Mouse (Mus musculus): ENCODE results near the gene Hoxa4.

Hoxa4 gene

DNA sequence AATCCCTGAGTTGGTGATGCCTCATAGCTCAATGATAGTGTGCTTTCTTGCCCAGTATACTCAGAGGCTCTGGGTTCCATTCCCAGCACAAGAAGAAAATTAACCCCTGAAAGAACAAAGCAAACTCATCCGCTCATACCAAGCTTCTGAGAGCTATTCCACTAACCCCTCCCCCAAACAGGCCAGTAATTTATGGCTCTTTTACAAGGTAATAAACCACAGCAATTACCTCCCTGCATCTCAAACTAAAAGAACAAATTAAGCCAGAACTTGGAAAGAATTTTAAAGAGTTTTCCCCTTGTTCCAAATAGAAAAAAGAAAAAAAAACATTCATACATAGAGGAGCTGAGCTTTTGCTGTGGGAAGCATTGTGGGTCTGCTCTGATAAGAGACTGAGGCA, 8.8 kb downstream of the Hoxa4 start:
- POLR2A ChIA-PET: interaction anchor here in 1 of 4 experiments (0.6 to 3.1 kb wide), 3 partner anchors 9 to 42 kb away, joined by 4 to 18 read pairs (median 4); no protein-coding TSS in a partner anchor

DNA sequence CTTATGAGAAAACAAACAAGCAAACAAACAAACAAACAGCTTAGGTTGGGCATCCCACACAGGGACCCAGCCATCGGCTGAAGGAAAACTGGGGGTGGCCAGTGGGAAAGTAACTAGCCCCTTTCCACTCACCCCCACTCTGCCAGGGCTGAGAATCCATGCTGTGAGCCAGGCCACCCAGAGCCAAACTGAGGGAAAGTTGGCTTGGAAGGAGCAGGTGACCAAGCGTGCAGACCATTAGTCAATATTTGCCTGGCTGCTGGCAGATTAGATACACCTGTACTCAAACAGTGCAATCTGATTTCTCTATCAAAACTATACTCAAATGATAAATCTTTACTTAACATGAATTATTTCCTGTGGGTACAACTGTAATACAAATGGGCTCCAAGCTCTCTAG, 9.5 kb downstream of the Hoxa4 start:
- CTCF ChIA-PET: no interaction called here
- POLR2A ChIA-PET: interaction anchor here in 1 of 4 experiments (1.5 kb wide), 1 partner anchor 43 kb away, joined by 4 read pairs; no protein-coding TSS in a partner anchor

More for the DNA sequence above, 8.8 kb downstream of the Hoxa4 start:
- CTCF ChIA-PET: interaction anchor here in 1 of 4 experiments (0.7 kb wide), 1 partner anchor 16 kb away, joined by 3 read pairs; no protein-coding TSS in a partner anchor

DNA sequence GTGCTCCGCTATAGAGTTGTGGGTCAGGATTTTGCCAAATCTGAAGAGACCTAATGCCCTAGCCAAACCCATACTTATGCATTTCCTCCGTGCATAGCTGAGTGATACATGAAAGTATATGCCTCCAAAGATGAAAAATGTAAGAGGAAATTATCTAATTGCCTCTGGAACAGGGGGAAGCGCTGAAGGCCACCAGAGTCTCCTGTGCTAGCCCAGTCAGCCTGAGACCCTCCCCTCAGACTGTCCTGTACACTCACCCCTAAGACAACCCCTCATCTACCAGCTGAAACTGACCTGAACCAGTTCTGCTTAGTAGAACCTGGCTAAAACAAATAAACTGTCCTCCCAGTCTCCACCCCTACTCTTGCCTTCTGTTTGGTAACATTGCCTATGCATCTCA, 10.8 kb downstream of the Hoxa4 start:
- CTCF ChIA-PET: no interaction called here
- POLR2A ChIA-PET: interaction anchor here in 1 of 4 experiments (0.7 kb wide), 1 partner anchor 21 kb away, joined by 3 read pairs; no protein-coding TSS in a partner anchor

DNA sequence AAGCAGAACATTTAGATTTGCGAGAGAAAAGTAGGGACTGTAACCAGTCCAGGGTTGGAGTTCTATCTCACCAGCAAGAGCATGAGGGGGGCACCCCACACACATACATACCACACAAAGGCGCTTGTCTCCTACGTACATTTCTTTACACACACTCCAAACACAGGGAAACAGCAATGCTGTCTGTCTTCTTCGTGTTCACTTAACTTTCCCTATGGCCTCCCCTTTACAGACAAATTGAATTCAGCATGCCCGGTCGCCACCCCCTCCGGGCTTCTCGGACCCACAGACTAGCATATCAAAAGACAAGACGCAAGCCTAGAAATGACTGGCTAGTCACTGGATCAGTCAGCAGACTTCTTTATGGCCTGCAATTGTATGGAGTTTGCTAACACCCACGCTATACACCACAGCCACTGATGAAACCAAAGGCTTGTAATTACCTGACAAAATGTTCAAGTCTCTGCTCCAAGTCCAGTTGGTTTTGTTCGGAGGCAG, 11.3 kb downstream of the Hoxa4 start:
- ChIA-PET POLR2A (interaction anchor here in 1 of 4 experiments (9.7 kb wide), 1 partner anchor 20 kb away, joined by 75 read pairs; the partner anchor contains the start of gene Hoxa1), CTCF (no interaction called here)

DNA sequence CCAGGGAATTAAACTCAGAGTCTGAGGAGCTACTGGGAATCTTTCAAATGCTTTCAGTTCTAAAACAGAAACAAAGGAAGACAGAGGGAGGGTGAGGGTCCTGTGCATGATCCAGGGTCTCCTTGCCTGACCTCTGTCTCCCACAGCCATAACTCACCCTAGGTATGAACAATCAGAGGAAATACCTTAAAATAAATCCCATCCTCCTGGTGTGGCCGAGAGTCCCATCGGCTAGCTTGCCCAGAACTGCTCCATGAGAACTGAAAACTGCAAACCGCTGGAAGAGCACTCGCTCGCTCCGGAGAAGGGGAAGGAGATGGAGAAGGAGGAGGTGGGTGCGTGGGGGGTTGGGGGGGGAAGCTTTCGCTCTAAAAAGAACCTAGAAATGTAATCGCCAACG, 11.9 kb downstream of the Hoxa4 start:
- ChIA-PET POLR2A (interaction anchor here in 2 of 4 experiments (0.7 to 9.7 kb wide), 3 partner anchors 12 to 19 kb away, joined by 3 to 75 read pairs (median 17); partner anchors contain the start of genes Hoxa1 (in 1 of the 2) and Hoxa4 (in 1 of the 2)), CTCF (no interaction called here)

DNA sequence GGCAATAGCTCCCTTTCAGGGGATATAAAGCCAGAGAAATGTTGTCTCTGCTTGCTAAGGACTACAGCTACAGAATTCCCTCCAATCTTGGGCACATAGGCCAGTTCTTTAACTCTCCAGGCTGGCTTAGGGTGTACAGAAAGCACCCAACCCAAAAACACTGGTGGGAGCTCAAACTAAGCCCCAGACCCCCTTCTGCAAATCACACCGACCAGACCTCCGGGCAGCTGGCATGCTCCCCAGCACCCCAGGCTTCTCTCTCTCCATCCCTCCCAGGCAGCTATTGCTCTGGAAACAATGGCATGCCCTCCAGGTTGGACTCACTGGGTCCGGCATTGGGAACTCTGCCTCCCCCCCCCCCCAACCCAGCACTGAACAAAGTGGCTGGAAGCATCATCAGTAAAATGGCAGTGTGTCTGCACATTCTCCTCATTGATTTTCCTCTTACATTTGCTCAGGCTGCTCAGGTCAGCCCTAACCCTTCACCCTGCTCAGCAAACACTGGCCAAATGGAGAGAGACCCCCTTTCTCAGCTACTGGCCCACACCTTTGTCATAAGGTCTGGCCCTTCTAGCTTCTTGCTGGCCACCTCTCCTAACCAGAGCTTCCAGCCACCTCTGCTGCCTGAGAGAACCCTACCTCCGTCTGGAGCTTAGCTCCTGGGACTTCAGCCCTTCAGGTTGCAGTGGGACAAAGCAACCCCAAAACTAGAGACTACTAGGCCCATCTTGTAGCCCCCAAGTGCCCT, 12.5 kb downstream of the Hoxa4 start:
- POLR2A ChIA-PET: interaction anchor here in 2 of 4 experiments (0.7 to 9.7 kb wide), 4 partner anchors 12 to 145 kb away, joined by 3 to 75 read pairs (median 10); partner anchors contain the start of genes Hoxa1 (in 1 of the 2) and Hoxa4 (in 1 of the 2)
- CTCF ChIA-PET: interaction anchor here in 2 of 4 experiments (1.0 to 1.2 kb wide), 2 partner anchors 43 to 134 kb away, joined by 3 read pairs; partner anchors contain the start of gene Hoxa7 (in 1 of the 2)

DNA sequence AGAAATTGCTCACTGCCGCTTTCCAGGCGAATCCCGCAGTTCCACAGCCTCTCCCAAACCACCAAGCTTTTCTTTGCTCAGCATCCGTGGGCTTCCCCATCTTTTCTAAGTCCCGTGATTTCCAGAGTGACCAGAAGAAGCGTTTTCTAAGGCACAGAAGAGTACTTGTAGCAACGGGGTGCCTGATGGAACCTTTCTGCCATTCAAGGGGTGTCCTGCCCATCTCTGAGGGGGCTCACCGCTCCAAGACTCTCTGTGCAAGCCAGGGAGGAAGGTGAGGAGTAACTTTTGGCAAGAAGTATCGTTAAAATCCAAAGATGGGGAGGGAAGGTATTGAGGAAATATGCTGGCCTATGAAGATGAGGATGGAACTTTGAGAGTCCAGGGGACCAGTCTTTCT, 13.7 kb downstream of the Hoxa4 start:
- ChIA-PET CTCF (interaction anchor here in 2 of 4 experiments (0.5 to 1.3 kb wide), 3 partner anchors 27 to 63 kb away, joined by 3 to 5 read pairs (median 4); partner anchors contain the start of gene Hoxa10 (in 2 of the 2)), POLR2A (interaction anchor here in 2 of 4 experiments (0.7 to 9.7 kb wide), 9 partner anchors 10 to 70 kb away, joined by 3 to 75 read pairs (median 4); partner anchors contain the start of genes Gm28308 (in 1 of the 2), Hoxa1 (in 1 of the 2), Hoxa3 (in 1 of the 2) and Hoxa4 (in 1 of the 2))

DNA sequence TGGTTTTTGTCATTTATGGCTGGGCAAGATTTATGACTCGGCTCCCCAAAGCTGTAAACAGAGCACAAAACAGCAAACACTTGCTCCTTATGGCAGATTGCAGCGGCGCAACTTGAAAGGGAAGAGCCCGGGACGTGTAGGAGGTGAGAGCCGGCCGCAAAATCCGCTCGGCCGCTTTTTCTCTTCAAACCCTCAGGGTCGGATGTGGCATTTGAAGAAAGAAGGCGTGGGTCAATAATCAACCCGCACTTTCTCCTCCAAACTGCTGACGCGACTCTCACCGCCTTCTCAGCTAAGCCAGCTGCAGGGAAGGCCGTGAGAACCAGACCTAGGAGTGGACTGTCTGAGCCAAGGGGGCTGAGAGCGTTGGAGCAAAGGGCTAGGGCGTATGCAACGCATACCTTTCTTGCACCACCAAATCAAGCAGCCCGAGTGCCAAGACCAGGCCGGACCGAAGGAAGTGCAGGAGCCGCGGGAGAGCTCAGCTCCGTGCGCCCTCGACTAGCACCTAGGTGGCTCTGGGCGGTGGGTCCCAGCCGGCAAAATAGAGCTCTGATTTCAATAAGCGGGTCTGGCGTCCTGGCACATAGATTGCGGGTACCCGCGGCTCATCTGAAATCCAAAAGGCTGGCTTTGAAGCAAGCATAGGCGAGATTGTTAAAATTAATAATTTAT, 14.4 kb downstream of the Hoxa4 start, which contains the start of gene 5730596B20Rik:
Gene 5730596B20Rik, plus strand, starts transcription at position 438 of the 675 bp plus-strand sequence.
- ChIA-PET CTCF (interaction anchor here in 2 of 4 experiments (0.7 to 1.3 kb wide), 3 partner anchors 28 to 63 kb away, joined by 3 to 4 read pairs (median 4); partner anchors contain the start of gene Hoxa10 (in 1 of the 2)), POLR2A (interaction anchor here in 2 of 4 experiments (0.5 to 9.7 kb wide), 12 partner anchors 9 to 786 kb away, joined by 3 to 75 read pairs (median 4); partner anchors contain the start of genes Gm28308 (in 1 of the 2), Hoxa1 (in 1 of the 2), Hoxa3 (in 1 of the 2) and Hoxa4 (in 1 of the 2))

DNA sequence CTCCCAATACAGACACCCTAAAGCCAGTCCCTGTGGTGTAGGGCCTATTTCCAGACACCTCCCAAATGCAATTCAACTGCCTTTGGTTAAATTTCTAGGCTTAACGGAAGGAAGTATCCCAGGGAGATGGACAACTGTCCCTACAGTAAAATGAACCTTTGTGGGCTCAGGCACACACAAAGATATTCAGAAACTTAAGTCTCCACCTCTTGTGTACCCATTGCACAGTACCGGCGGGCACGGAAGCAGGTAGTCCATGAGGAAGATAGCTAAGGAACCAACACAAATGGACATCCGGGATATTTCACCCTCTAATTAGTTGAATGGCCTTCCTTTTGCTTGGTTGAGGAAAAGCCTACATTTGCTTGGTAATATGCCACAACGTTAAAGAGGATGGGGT, 15.2 kb downstream of the Hoxa4 start:
- POLR2A ChIA-PET: interaction anchor here in 3 of 4 experiments (0.6 to 9.7 kb wide), 11 partner anchors 13 to 969 kb away, joined by 3 to 75 read pairs (median 3); partner anchors contain the start of genes Hoxa1 (in 1 of the 3) and Hoxa4 (in 1 of the 3)
- CTCF ChIA-PET: interaction anchor here in 2 of 4 experiments (0.7 to 1.3 kb wide), 2 partner anchors 35 to 64 kb away, joined by 3 to 4 read pairs; partner anchors contain the start of gene Hoxa10 (in 1 of the 2)

DNA sequence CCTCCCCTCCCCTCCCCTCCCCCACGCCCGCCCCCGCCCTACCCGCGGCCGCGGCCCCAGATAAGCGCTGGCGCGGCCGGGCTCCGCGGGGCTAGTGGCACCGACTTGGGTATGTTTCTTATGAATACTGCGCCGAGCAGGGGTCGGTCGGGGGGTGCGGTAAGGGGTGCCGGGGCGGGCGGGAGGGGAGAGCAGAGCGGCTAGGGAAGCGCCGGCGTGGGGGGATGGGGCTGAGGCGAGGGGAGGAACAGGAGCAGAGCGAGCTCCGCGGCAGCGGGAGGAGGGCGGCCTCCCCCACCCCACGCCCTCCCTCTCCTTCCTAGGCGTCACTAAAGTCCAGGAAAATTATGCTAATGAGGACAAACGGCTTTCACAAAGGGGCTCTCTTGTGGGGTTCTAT, 15.7 kb downstream of the Hoxa4 start:
- ChIA-PET POLR2A (interaction anchor here in 3 of 4 experiments (0.6 to 9.7 kb wide), 8 partner anchors 13 to 140 kb away, joined by 3 to 75 read pairs (median 4); partner anchors contain the start of gene Hoxa1 (in 1 of the 3)), CTCF (no interaction called here)

DNA sequence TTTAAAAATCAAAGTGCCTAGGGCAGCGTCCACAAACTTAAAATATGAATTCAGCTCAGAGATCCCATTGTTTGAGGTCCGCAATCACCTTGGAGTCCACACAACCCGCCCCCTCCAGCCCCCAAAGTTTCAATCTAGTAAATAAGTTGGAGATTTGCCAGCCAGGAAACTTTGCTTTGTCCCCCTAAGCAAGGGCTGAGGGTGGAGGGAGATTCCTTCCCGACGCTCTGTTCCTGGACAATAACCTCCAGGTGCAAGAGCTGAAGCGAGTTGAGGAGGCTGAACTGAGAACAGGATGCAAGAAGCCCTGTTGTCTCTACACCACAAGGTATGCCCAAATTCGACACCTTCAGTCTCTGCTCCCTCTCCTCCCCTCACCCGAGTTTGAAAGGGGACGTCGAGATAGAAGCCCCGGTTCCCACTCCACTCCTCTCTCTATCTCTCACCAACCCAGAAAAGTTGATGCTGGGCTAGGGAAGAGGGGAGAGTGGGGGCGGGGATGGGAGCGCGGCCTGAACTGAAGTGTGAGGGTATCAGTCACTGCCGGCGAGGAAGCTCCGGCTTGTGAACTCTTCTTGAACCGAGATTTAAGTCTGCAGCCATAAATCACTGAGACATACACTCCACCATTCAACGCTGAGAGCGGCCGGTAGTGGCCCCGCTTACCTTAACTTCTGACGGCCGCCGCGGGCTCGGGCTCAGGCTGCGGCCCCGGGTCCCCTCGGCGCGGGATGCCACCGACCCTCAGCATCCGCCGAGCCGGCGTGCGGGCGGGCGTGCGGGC, 16.4 kb downstream of the Hoxa4 start:
- ChIA-PET CTCF (no interaction called here), POLR2A (interaction anchor here in 2 of 4 experiments (0.6 to 9.7 kb wide), 5 partner anchors 8 to 76 kb away, joined by 3 to 75 read pairs (median 5); partner anchors contain the start of gene Hoxa1 (in 1 of the 2))

DNA sequence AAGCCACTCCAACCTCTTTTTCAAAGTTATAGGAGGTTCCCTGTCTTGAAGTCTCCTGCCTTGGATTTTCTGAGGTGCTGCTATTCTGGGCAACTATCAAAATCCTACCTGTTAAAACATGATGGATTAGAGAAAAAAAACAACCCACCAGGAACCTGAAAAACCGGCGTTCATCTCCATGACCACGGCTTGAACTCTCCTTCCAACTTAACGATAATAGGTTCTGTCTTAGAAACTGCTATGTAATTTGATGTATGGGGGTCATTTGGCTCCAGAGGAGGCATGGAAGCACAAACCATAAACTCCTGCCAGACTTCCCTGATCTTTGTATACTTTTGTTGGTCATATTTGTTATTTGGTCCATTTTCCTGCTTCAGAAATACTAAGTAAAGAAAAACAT, 17.9 kb downstream of the Hoxa4 start:
- CTCF ChIA-PET: interaction anchor here in 2 of 4 experiments (1.1 to 1.5 kb wide), 2 partner anchors 67 kb away, joined by 4 to 13 read pairs; partner anchors contain the start of gene Hoxa10 (in 2 of the 2)
- POLR2A ChIA-PET: interaction anchor here in 2 of 4 experiments (0.5 to 9.7 kb wide), 5 partner anchors 10 to 650 kb away, joined by 4 to 75 read pairs (median 5); partner anchors contain the start of genes Gm28308 (in 1 of the 2), Hoxa1 (in 1 of the 2), Hoxa3 (in 1 of the 2) and Snx10 (in 1 of the 2)

DNA sequence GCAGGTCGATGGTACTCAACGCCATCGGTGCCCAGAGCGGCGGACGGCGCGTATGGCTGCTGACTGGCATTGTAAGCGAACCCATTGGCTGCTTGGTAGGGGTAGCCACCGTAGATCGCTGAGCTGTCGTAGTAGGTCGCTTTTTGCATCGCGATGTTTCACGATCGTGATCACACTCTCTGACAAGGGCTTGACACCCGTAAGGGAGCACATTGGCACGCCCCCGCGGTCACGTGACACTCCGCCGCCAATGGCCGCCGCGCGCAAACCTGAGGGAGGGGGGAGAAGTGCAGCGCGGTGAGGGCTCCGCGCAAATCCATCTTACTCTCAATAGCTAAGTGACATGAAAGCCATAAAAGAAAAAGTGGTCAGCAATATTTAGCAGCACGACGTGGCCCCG, 19.1 kb downstream of the Hoxa4 start:
- ChIA-PET POLR2A (interaction anchor here in 3 of 4 experiments (0.6 to 9.7 kb wide), 23 partner anchors 9 to 731 kb away, joined by 3 to 75 read pairs (median 3); partner anchors contain the start of genes Hoxa1 (in 2 of the 3), Hoxa4 (in 1 of the 3), Hoxa5 (in 1 of the 3) and Hoxa9 (in 1 of the 3)), CTCF (interaction anchor here (0.5 to 1.5 kb wide), 7 partner anchors 12 to 688 kb away, joined by 3 to 13 read pairs (median 4); partner anchors contain the start of genes Hoxa10 (in 2 of the 4) and Hoxa7 (in 1 of the 4))

DNA sequence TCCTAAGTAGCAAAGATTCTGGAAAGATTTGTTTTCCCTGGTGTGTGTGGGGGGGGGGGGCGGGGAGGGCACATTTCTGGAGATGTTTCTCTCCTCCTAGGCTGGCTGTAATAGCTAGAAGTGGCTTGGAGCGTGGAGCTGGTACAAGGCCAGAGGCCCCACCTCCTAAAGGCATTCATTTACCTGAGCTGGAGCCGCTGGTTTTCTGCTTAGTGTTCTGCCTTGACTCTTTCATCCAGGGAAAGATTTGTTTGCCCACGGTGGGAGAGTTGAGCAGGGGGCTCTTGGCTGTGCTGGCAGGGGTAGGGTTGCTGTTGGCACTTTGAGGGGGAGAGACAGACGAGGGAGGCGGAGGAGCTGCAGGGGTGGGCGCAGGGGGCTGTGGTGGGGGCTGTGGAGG, 19.6 kb downstream of the Hoxa4 start:
- ChIA-PET POLR2A (interaction anchor here (0.6 to 9.7 kb wide), 21 partner anchors 9 to 871 kb away, joined by 3 to 75 read pairs (median 3); partner anchors contain the start of genes Hoxa1 (in 2 of the 4), Hoxa4 (in 1 of the 4), Hoxa9 (in 1 of the 4) and Skap2 (in 1 of the 4)), CTCF (interaction anchor here in 2 of 4 experiments (0.5 to 1.5 kb wide), 5 partner anchors 12 to 687 kb away, joined by 3 to 6 read pairs (median 4); partner anchors contain the start of genes Hoxa10 (in 1 of the 2) and Hoxa7 (in 1 of the 2))

DNA sequence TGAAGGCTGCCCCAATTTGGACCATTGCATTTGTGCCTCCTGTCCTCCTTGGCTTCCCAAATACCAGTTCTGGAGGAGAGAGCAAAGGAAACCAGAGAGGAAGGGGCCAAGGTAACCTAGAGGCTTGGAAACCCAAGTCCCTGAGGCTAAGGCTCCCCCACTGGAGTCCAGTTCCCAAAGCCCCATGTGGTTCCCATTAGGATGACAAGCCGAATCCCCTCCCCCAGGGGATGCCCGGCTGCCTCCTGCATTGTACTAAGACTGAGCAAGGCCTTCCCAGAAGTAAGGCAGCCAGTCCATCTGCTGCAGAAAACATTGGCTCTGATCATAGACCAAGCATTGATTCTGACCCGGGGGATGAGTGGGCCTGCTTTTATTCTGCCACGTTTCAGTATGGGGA, 20.2 kb downstream of the Hoxa4 start:
- ChIA-PET CTCF (interaction anchor here in 1 of 4 experiments (1.5 kb wide), 1 partner anchor 11 kb away, joined by 4 read pairs; no protein-coding TSS in a partner anchor), POLR2A (interaction anchor here (0.6 to 9.7 kb wide), 11 partner anchors 8 to 804 kb away, joined by 3 to 75 read pairs (median 3); partner anchors contain the start of genes Hoxa1 (in 3 of the 4), Hoxa5 (in 1 of the 4) and Hoxa7 (in 1 of the 4))

DNA sequence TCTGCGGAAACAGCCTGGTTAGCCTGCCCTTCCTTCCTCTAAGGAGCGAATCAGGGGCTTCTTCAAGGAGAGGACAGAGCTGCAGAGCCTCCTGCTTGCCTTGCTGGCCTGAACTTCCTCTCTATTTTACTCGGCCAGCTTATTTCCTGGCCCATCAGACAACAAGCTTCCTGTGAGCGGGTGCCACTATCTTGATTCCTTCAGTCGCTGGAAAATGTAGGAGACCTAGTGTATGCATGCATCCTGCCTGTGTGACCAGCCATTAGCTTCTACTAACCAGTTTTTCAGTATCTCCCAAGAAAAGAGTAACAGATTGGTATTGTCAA, 20.7 kb downstream of the Hoxa4 start:
- POLR2A ChIA-PET: interaction anchor here (0.6 to 9.7 kb wide), 7 partner anchors 11 to 804 kb away, joined by 3 to 75 read pairs (median 3); partner anchors contain the start of genes Hoxa1 (in 3 of the 4), Hoxa5 (in 1 of the 4) and Hoxa7 (in 1 of the 4)
- CTCF ChIA-PET: no interaction called here
